Mouse (Mus musculus): Measurements from ENCODE around the gene Sema3d. TPM values are rescaled to one million over a fixed set of nuclear protein-coding genes. Genes with fewer than 3 reads are reported as not detected.
A peak's percentile ranks its signal among the peaks of the same experiment; 100 is the strongest.

The Sema3d gene
- total RNA-seq, 2 experiments from 2014 or later: 9.2 to 10.2 TPM

GRCm38 (mm10) chr5:12498227-12498928 lies 115.2 kb downstream of the Sema3d start:
- no peak for DNase-seq (ENCODE audit: low spot score in 2 of 2)

- no peak for DNase-seq (ENCODE audit: low spot score in 2 of 2)
Observed at GRCm38 (mm10) chr5:12499037-12499436, 115.9 kb downstream of the Sema3d start.

- no peak for DNase-seq (ENCODE audit: low spot score in 2 of 2)
Observed at GRCm38 (mm10) chr5:12499791-12500504, 116.8 kb downstream of the Sema3d start.

- DNase-seq (ENCODE audit: low spot score in 2 of 2): no peak
Observed at GRCm38 (mm10) chr5:12512471-12512870, 129.3 kb downstream of the Sema3d start.

GRCm38 (mm10) chr5:12515283-12515682 lies 132.1 kb downstream of the Sema3d start:
- no peak for DNase-seq (ENCODE audit: low spot score in 2 of 2)

- no peak for DNase-seq (ENCODE audit: low spot score in 2 of 2)
Observed at GRCm38 (mm10) chr5:12525235-12525767, 142.1 kb downstream of the Sema3d start.

- no peak for DNase-seq (ENCODE audit: low spot score in 2 of 2)
Observed at GRCm38 (mm10) chr5:12528596-12528995, 145.4 kb downstream of the Sema3d start.

GRCm38 (mm10) chr5:12529771-12530170 lies 146.6 kb downstream of the Sema3d start:
- DNase-seq (ENCODE audit: low spot score in 2 of 2): no peak

GRCm38 (mm10) chr5:12541268-12541667 lies 158.1 kb downstream of the Sema3d start:
- DNase-seq (ENCODE audit: low spot score in 2 of 2): no peak

GRCm38 (mm10) chr5:12549046-12549669 lies 166.0 kb downstream of the Sema3d start:
- DNase-seq (ENCODE audit: low spot score in 2 of 2): no peak

- no peak for DNase-seq (ENCODE audit: low spot score in 2 of 2)
Observed at GRCm38 (mm10) chr5:12555401-12555800, 172.2 kb downstream of the Sema3d start.

GRCm38 (mm10) chr5:12557889-12558288 lies 174.7 kb downstream of the Sema3d start:
- no peak for DNase-seq (ENCODE audit: low spot score in 2 of 2)

- no peak for DNase-seq (ENCODE audit: low spot score in 2 of 2)
Observed at GRCm38 (mm10) chr5:12561740-12562139, 178.6 kb downstream of the Sema3d start.

- peak in 1 of 2 experiments; percentile 42 for DNase-seq (ENCODE audit: low spot score in 2 of 2)
Observed at GRCm38 (mm10) chr5:12562204-12562603, 179.0 kb downstream of the Sema3d start.

GRCm38 (mm10) chr5:12563132-12563531 lies 179.9 kb downstream of the Sema3d start:
- DNase-seq (ENCODE audit: low spot score in 2 of 2): no peak

GRCm38 (mm10) chr5:12564602-12565220 lies 181.5 kb downstream of the Sema3d start:
- DNase-seq (ENCODE audit: low spot score in 2 of 2): no peak

GRCm38 (mm10) chr5:12566568-12566967 lies 183.4 kb downstream of the Sema3d start:
- DNase-seq (ENCODE audit: low spot score in 2 of 2): no peak

GRCm38 (mm10) chr5:12574551-12574950 lies 191.4 kb downstream of the Sema3d start:
- no peak for DNase-seq (ENCODE audit: low spot score in 2 of 2)

- DNase-seq (ENCODE audit: low spot score in 2 of 2): no peak
Observed at GRCm38 (mm10) chr5:12575262-12575661, 192.1 kb downstream of the Sema3d start.

- DNase-seq (ENCODE audit: low spot score in 2 of 2): no peak
Observed at GRCm38 (mm10) chr5:12579752-12580151, 196.6 kb downstream of the Sema3d start.

- no peak for DNase-seq (ENCODE audit: low spot score in 2 of 2)
Observed at GRCm38 (mm10) chr5:12582540-12582939, 199.4 kb downstream of the Sema3d start.

Data from gastrocnemius, postnatal 4 days (tissue).